Comparison of ENCODE assay signal across 14 mouse cellular contexts in the genomic region with DNA sequence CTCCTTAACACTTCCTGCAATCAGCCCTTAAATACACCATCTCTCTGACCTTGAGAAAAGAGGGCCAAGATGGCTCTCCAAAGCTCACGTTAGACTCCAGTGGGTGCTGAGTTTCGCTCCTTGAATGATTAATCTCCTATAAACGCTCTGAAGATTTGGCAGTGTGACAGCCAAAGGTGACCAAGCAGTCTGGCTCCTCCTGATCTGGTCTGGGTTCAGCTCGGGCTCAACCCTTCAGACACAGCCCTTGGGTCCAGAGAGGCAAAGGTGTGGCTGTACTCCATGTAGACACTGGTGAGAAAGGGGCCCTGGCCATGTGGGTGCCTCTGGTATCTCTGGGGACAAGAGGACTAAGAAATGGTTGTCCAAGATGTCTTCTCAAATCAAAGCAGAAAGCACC. TPM values are rescaled to one million over a fixed set of nuclear protein-coding genes. Genes with fewer than 3 reads are reported as not detected.
DNase-seq lines count a peak whose midpoint lies in the region; ATAC-seq and TF ChIP-seq lines count a peak whose summit lies in the region.
"Had no signal": no experiment of that assay in that cellular context is flagged by ENCODE, and none has a peak within 500 bp of the region (broad histone marks: within the 10 kb centered on the region; RNA-seq: fewer than 3 reads in every experiment).

No protein-coding gene starts in this region.

- no peak overlapping the region for H3K27ac ChIP-seq in intestine, postnatal 0 days (ENCODE audit: low read depth, low read length)
- H3K27ac ChIP-seq in intestine, embryonic 15.5 days: no peak overlapping the region

- POLR2A ChIA-PET in Patski (lab: Charles Lee): no interaction called here

- no peak overlapping the region for H3K4me2 ChIP-seq in intestine, postnatal 0 days (replicated peaks; ENCODE audit: low read depth)
- H3K4me2 ChIP-seq in intestine, embryonic 15.5 days (replicated peaks): no peak overlapping the region

- no peaks in the 10 kb centered on the region for H3K36me3 ChIP-seq in intestine, postnatal 0 days (ENCODE audit: control insufficient read depth, insufficient read depth)
- H3K36me3 ChIP-seq in intestine, embryonic 15.5 days: no peaks in the 10 kb centered on the region
- H3K36me3 ChIP-seq: heart, embryonic 10.5 days had no signal

- ATAC-seq in intestine, postnatal 0 days: peak; percentile 60
- no peak for ATAC-seq in intestine, embryonic 15.5 days
- peak; percentile 26 for ATAC-seq in Patski
- peak; percentile 38; the same call in 1 of the 2 replicates for ATAC-seq in megakaryocyte progenitor cell, adult 5-6 weeks (replicated peaks; ENCODE audit: poor library complexity)
- ATAC-seq: intestine, embryonic 16.5 days had no signal

- 0 out of 2 replicates have a peak, but pooled peaks cover 12% of the 10 kb centered on the region for H3K4me1 ChIP-seq in intestine, postnatal 0 days (replicated peaks; ENCODE audit: control insufficient read depth, insufficient read depth, low read length)
- H3K4me1 ChIP-seq in intestine, embryonic 15.5 days (replicated peaks): no peaks in the 10 kb centered on the region

- TF ChIP-seq CTCF in intestine, postnatal 0 days (IDR thresholded peaks at IDR 0.05; ENCODE audit: low read depth): no peak
- no peak for TF ChIP-seq CTCF in Patski (IDR thresholded peaks at IDR 0.05)

- WGBS in intestine, postnatal 0 days: 52% methylated on average over 4 of the region's 4 CpGs
- WGBS in intestine, embryonic 15.5 days: 83% methylated on average over 4 of the region's 4 CpGs

- H3K9me3 ChIP-seq in intestine, postnatal 0 days (ENCODE audit: control insufficient read depth): no peaks in the 10 kb centered on the region
- no peaks in the 10 kb centered on the region for H3K9me3 ChIP-seq in intestine, embryonic 15.5 days
- H3K9me3 ChIP-seq: heart, embryonic 10.5 days; megakaryocyte, embryonic 14.5 days had no signal

- CTCF ChIA-PET in Patski (lab: Charles Lee): interaction anchor here (0.7 to 1.5 kb wide), 4 partner anchors 8 to 107 kb away, joined by 3 read pairs; no protein-coding TSS in a partner anchor

- no peaks in the 10 kb centered on the region for H3K27me3 ChIP-seq in intestine, postnatal 0 days (replicated peaks; ENCODE audit: control insufficient read depth, insufficient read depth, low read length)
- no peaks in the 10 kb centered on the region for H3K27me3 ChIP-seq in intestine, embryonic 15.5 days (replicated peaks)
- H3K27me3 ChIP-seq in Patski: no peaks in the 10 kb centered on the region
- H3K27me3 ChIP-seq: megakaryocyte, embryonic 14.5 days had no signal

- H3K4me3 ChIP-seq in intestine, postnatal 0 days (ENCODE audit: low read depth, low read length): no peak overlapping the region
- no peak overlapping the region for H3K4me3 ChIP-seq in intestine, embryonic 15.5 days (replicated peaks)
- H3K4me3 ChIP-seq: erythroblast, embryonic 14.5 days; heart, embryonic 10.5 days; myocyte had no signal

- no peak overlapping the region for H3K9ac ChIP-seq in intestine, postnatal 0 days (ENCODE audit: low read depth, low read length)
- no peak overlapping the region for H3K9ac ChIP-seq in intestine, embryonic 15.5 days

- in situ Hi-C loops in Patski (cut with MboI; ENCODE audit: low pct_unique_long_range_greater_than_20kb): no loop called here

- DNase-seq in Patski (ENCODE audit: low read depth, low spot score): no peak
- DNase-seq in kidney, postnatal 10 days: peak; percentile 65
- DNase-seq in urinary bladder, postnatal 4 days (ENCODE audit: low spot score in 2 of 2): no peak
- DNase-seq in heart, adult 11 months: no peak
- DNase-seq in right cerebral cortex, adult 2 months (ENCODE audit: low spot score in 2 of 2): no peak
- DNase-seq: adrenal gland, postnatal 25 days had no signal

RNA-seq across cellular contexts. Expression of gene Slc22a23, which starts 27.9 kb away (rescaled TPM):
- polyA plus RNA-seq in intestine, postnatal 0 days (2015; fragmentation: Nextera tagmentation; extraction: Ambion mirVana): 3.4 and 3.8 TPM in 2 replicates
- 3.2 and 3.3 TPM in 2 replicates for polyA plus RNA-seq in intestine, embryonic 15.5 days (2015; fragmentation: Nextera tagmentation; extraction: Ambion mirVana)
- polyA plus RNA-seq in Patski (2021): 70.6 TPM
- 1.1 and 1.4 TPM in 2 replicates for total RNA-seq in megakaryocyte progenitor cell, adult 5-6 weeks (2015)
- total RNA-seq in megakaryocyte progenitor cell, adult 5-6 weeks (2017): 0.62 and 2.0 TPM in 2 replicates

Comparison
In these comparisons a context has a peak if more than half of its experiments do, and no peak if none do; other contexts are left out.
1. RNA of gene Slc22a23, which starts 27.9 kb away (polyA plus RNA-seq): 70.6 TPM in Patski (single experiment); 3.4 to 3.8 TPM in intestine, postnatal 0 days and 3.2 to 3.3 TPM in intestine, embryonic 15.5 days; every median in the first group is over 10 times any median in the second.